Mouse (Mus musculus) spleen, adult 2 months (tissue): ENCODE data around the gene Dlgap4.

Experiments
- CTCF ChIP-seq: fragments of 200-500 bp; IDR thresholded peaks from 2 replicates; pipeline ENCODE4 v1.5.1; 2011; ENCODE audit warnings: mild to moderate bottlenecking, inconsistent platforms; ENCODE audit not compliant: insufficient read depth, insufficient read length, insufficient replicate concordance; ENCODE audit errors: extremely low read depth
- POLR2A ChIP-seq: fragments of 200-500 bp; IDR thresholded peaks from 2 replicates; pipeline ENCODE4 v1.6.1; 2011; ENCODE audit warnings: low read depth, low read length, inconsistent platforms

- TF ChIP-seq POLR2A (no peak), CTCF (no peak)
Measured at GRCm38 (mm10) chr2:156784016-156784585, 170.6 kb downstream of the Dlgap4 start.
